Mouse (Mus musculus) hindbrain, embryonic 14.5 days (tissue): Measurements from ENCODE around the gene Ppfia4. TPM values are rescaled to one million over a fixed set of nuclear protein-coding genes. Genes with fewer than 3 reads are reported as not detected.
A peak's percentile ranks its signal among the peaks of the same experiment; 100 is the strongest.

Source experiments
- ATAC-seq: fragments of 200-750 bp; cut with Nextera tagmentation; 2 replicates; pipeline ENCODE4 v1.8.0; 2017; ENCODE audit warnings: moderate number of reproducible peaks, mild to moderate bottlenecking, moderate TSS enrichment, moderate library complexity; ENCODE audit not compliant: low FRiP score
- DNase-seq: peaks from one replicate; pipeline ENCODE4 v3.0.0-alpha.2; 2015; ENCODE audit warnings: low spot score
- H3K27ac ChIP-seq: fragments of 300-500 bp; sonication (generic); 2 replicates; pipeline ENCODE4 v1.5.1; 2014; ENCODE audit warnings: mild to moderate bottlenecking, moderate library complexity
- H3K27me3 ChIP-seq: fragments of 300-500 bp; sonication (generic); 2 replicates; pipeline ENCODE4 v1.6.1; 2014; ENCODE audit warnings: mild to moderate bottlenecking, low read length, mixed read lengths; ENCODE audit not compliant: control insufficient read depth, insufficient read depth
- H3K36me3 ChIP-seq: fragments of 300-500 bp; sonication (generic); replicated peaks from 2 replicates; pipeline ENCODE4 v1.6.1; 2014; ENCODE audit not compliant: control insufficient read depth, insufficient read depth
- H3K4me1 ChIP-seq: fragments of 300-500 bp; sonication (generic); replicated peaks from 2 replicates; pipeline ENCODE4 v1.6.1; 2014; ENCODE audit warnings: antibody characterized with exemption, low read length, mixed read lengths; ENCODE audit not compliant: control insufficient read depth, insufficient read depth
- H3K4me2 ChIP-seq: fragments of 300-500 bp; sonication (generic); replicated peaks from 2 replicates; pipeline ENCODE4 v1.6.1; 2014; ENCODE audit warnings: mild to moderate bottlenecking, moderate library complexity
- H3K4me3 ChIP-seq: fragments of 300-500 bp; sonication (generic); replicated peaks from 2 replicates; pipeline ENCODE4 v1.5.1; 2014; ENCODE audit warnings: mild to moderate bottlenecking, low read length
- H3K9ac ChIP-seq: fragments of 300-500 bp; sonication (generic); 2 replicates; pipeline ENCODE4 v1.6.1; 2014
- H3K9me3 ChIP-seq: fragments of 300-500 bp; sonication (generic); 2 replicates; pipeline ENCODE4 v1.6.1; 2016; ENCODE audit warnings: low read length; ENCODE audit not compliant: control insufficient read depth
- WGBS: fragments of 180-500 bp; shearing (Covaris S2); extraction: QIAGEN DNeasy Blood & Tissue Kit; methylation state at CpG from one replicate; pipeline ENCODE4 v1.1.7; 2014; 5-methylcytosine and 5-hydroxymethylcytosine counted together
- polyA plus RNA-seq: library from polyadenylated mRNA; unstranded; fragments of >200 nt; fragmentation: Nextera tagmentation; extraction: Ambion mirVana; gene quantifications from 2 replicates; pipeline ENCODE4 v1.2.1, GENCODE M21; 2014

Gene Ppfia4
- polyA plus RNA-seq, 1 experiment from 2014 or later: 20.4 TPM

DNA sequence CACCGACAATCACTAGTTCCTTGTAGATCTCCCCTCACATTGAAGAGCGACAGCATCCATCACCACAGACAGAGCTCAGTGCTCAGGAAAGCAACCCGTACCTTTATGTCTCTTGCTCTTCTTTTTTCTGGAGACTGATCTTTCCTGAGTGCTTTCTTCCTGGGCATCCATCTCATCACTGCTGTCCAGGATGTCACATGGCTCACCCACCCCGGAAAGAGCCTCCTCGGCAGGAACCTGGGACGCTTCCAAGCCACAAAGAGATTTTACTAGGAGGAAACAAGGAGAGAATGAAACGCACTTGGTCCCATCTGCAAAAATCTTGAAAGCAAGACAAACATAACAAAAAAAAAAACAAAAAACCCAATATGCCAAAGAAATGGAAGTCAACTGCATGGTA is 27.9 kb upstream of the Ppfia4 start:
- DNase-seq: no peak
- no peak for ATAC-seq
- Histone ChIP-seq H3K4me1 (peaks cover 15% of the 10 kb centered on the region), H3K9ac (peak overlapping the region; percentile 99), H3K9me3 (no peaks in the 10 kb centered on the region), H3K27ac (no peak overlapping the region), H3K36me3 (peaks cover 46% of the 10 kb centered on the region), H3K27me3 (no peaks in the 10 kb centered on the region), H3K4me3 (peak overlapping the region; percentile 95), H3K4me2 (peak overlapping the region; percentile 88)
- WGBS: 77% methylated on average over 7 of the region's 7 CpGs

DNA sequence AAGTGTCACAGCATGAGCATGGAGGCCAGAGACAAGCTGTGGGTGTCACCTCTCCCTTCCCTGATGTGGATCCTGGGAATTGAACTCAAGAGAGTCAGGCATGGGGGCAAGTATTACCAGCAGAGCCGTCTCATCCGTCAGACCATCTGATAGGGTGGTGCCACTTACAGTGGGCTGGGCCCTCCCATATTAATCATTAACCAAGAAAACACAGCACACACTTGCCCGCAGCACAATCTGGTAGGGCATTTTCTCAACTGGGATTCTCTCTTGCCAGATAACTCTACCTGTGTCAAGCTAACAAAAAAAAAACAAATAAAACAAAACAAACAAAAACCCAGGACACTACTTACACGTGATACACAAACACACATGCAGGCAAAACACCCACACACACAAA is 24.7 kb upstream of the Ppfia4 start:
- Histone ChIP-seq H3K36me3 (peaks cover 77% of the 10 kb centered on the region), H3K4me3 (no peak overlapping the region), H3K4me1 (peaks cover 10% of the 10 kb centered on the region), H3K27me3 (no peaks in the 10 kb centered on the region), H3K9ac (no peak overlapping the region), H3K4me2 (no peak overlapping the region), H3K27ac (no peak overlapping the region), H3K9me3 (no peaks in the 10 kb centered on the region)
- DNase-seq: no peak
- WGBS: 75% methylated on average over 4 of the region's 4 CpGs
- no peak for ATAC-seq

DNA sequence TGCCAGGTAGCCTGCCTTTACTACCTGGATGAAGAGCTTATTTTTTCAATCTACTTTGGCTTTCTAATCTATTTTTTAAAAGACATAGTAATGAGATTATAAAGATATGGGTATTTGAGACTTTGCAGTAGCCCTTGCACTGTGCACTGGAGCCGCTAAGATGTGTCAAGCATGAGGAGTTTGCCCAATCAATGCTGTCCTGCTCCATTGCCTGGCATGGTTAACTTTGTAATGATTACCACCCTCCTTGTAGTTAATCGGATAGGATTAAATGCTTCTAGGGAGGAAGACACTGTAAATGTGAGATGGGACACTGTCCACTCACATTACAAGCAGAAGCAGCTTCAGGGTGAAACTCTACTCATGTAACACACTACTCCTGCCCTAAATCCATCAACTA is 20.6 kb upstream of the Ppfia4 start:
- no peaks in the 10 kb centered on the region for H3K4me1 ChIP-seq
- no peak for ATAC-seq
- WGBS: 94% methylated on average over 2 of the region's 2 CpGs
- no peaks in the 10 kb centered on the region for H3K9me3 ChIP-seq
- H3K9ac ChIP-seq: no peak overlapping the region
- H3K4me2 ChIP-seq: no peak overlapping the region
- no peak overlapping the region for H3K27ac ChIP-seq
- H3K4me3 ChIP-seq: no peak overlapping the region
- no peaks in the 10 kb centered on the region for H3K27me3 ChIP-seq
- peaks cover 93% of the 10 kb centered on the region for H3K36me3 ChIP-seq
- DNase-seq: no peak

DNA sequence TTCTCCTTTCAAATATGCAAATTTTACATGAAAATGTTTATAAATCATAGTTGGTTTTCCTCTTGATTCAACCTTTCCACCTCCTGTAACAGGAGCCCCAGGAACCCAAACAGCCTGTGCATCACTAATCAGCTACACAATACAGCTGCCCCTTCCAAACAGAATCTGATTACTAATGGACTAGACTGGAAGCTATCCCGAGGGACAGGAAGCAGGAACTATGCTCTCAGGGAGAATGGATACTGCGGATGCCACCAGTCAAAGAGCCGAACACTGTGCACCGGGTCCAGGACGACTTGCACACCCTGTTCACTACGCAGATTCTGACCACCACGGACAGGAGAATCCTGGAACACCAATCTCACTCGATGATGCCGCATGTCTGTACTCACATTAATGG is 15.1 kb upstream of the Ppfia4 start:
- no peak overlapping the region for H3K4me3 ChIP-seq
- H3K27me3 ChIP-seq: no peaks in the 10 kb centered on the region
- peaks cover 3% of the 10 kb centered on the region; the same call in 1 of the 2 replicates for H3K4me1 ChIP-seq
- no peak overlapping the region for H3K4me2 ChIP-seq
- H3K27ac ChIP-seq: no peak overlapping the region
- ATAC-seq (no peak), DNase-seq (no peak)
- peaks cover 64% of the 10 kb centered on the region for H3K36me3 ChIP-seq
- H3K9ac ChIP-seq: no peak overlapping the region
- no peaks in the 10 kb centered on the region for H3K9me3 ChIP-seq
- WGBS: 80% methylated on average over 9 of the region's 9 CpGs

DNA sequence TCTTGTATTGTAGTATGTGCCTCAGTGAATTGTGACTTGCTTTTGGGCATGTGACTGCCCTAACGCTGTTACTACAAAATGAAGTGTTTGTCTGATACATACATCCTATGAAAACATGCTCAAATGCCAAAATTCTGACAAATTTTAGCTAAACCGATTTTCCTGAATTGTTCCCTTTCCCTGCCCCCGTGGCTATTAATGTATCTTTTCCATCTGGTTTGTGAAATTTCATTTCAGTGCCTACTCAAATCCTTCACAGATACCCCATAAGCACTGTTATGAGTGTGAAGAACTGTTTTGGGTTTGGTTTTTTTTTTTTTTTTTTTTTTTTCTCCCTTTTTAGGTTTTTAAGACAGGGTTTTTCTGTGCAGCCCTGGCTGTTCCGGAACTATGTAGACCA is 12.3 kb upstream of the Ppfia4 start:
- H3K9me3 ChIP-seq: no peaks in the 10 kb centered on the region

DNA sequence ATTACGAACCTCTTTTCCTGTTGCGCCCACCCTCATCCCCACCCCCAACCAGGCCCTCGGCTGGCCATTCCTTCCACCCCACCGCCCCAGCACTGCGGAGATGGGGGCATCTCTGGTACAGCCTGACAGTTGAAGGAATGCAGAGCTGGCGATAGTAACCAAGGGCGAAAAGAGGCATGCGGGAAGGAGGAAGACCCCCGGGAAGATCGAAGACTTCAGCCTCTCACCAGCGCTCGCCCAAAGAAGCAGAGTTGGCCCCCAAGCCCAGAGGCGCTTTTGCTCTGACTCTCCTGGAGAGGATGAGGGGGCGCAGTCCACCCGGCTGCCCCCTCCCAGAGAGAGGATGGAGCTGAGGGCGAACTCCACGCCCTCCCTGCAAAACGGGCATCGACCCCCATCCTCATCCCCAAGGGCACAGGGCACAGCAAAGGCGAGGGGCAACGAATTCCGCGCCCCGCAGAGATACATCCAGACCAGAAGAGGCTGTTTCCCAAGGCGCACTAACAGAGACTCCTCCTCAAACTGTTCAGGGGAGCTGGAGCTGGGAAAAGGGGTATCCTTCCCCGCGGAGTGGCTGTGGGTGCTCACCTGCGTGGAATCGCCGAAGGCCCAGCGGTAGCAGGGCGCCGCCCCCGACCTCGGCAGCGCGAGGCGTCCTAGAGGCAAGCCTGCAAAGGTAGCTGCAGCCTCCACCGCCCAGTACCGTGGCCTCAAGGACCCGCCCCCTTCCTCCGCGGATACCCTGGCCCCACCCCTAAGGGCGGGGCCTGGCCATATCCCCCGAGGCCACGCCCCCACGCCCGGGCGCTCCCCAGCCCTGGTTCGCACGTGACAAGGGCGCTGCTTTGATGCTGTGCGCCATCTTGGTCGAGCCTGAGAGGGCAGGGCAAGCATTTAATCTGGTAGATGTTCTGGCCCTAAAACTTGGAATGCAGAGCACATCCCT is 11.6 kb upstream of the Ppfia4 start:
- Histone ChIP-seq H3K27ac (peak overlapping the region; percentile 58), H3K9me3 (no peaks in the 10 kb centered on the region), H3K9ac (peak overlapping the region; percentile 63), H3K27me3 (no peaks in the 10 kb centered on the region), H3K4me3 (peak overlapping the region; percentile 48), H3K36me3 (peaks cover 29% of the 10 kb centered on the region), H3K4me1 (peaks cover 8% of the 10 kb centered on the region; the same call in 1 of the 2 replicates), H3K4me2 (peak overlapping the region; percentile 65)
- under 1% methylated on average over 54 of the region's 54 CpGs for WGBS
- DNase-seq (peak; percentile 91), ATAC-seq (peak; percentile 94)

More for the DNA sequence above, 12.3 kb upstream of the Ppfia4 start:
- ATAC-seq (no peak), DNase-seq (no peak)
- Histone ChIP-seq H3K36me3 (peaks cover 37% of the 10 kb centered on the region), H3K27me3 (no peaks in the 10 kb centered on the region), H3K4me3 (peak overlapping the region; percentile 48; the same call in 1 of the 2 replicates), H3K9ac (no peak overlapping the region), H3K27ac (peak overlapping the region; percentile 26; the same call in 1 of the 2 replicates), H3K4me2 (peak overlapping the region; percentile 65), H3K4me1 (peaks cover 8% of the 10 kb centered on the region; the same call in 1 of the 2 replicates)
- WGBS: 78% methylated on average over 4 of the region's 4 CpGs

DNA sequence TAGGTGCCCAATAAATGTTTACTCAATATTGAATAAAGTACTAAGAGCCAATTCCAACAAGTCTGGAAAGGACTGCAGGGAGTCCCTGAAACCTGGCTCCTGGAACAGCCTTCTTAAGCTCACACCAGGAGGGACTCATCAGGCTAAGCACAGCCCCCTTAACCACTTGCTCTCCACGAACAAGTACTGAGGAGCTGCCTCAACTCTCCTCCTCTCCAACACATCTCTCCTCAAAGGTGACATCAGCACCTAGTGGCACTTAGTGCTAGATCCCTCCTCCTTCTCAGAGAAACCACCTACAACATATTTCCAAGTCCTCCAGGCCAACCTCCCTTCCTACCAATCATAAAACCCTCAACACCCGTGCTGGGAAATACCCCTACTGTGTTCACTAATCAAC is 10.8 kb upstream of the Ppfia4 start:
- Histone ChIP-seq H3K4me1 (peaks cover 8% of the 10 kb centered on the region; the same call in 1 of the 2 replicates), H3K36me3 (peaks cover 25% of the 10 kb centered on the region), H3K9ac (peak overlapping the region; percentile 63; the same call in 1 of the 2 replicates), H3K27ac (no peak overlapping the region), H3K9me3 (no peaks in the 10 kb centered on the region), H3K27me3 (no peaks in the 10 kb centered on the region), H3K4me2 (peak overlapping the region; percentile 65), H3K4me3 (peak overlapping the region; percentile 48)
- ATAC-seq (no peak), DNase-seq (no peak)
- 5% methylated on average over 2 of the region's 2 CpGs for WGBS

DNA sequence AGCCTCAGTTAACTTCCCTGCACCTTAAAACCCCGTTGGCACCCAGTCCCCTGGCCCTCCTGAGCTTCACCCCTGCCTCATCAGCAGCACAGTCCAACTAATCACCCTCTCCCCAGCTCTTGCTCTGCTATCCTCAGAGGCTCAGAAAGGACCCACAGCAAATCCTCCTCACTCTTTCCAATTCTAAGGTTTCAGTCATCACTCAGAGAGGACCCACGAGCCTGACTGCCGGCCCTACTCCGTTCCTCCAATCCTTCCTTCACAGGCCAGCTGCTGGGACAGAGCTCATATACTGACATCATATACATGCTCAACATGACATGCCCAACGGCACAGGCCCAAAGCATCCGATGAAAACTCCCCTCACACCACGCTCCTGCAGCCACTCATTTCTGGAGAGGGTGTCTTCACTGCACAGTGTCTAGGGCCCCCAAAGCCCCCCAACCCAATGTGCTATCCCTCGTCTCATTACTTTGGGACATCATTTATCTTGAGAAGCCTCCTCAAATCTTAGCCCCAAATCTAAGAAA is 10.1 kb upstream of the Ppfia4 start:
- ATAC-seq (no peak), DNase-seq (no peak)
- WGBS: 81% methylated on average over 8 of the region's 8 CpGs
- H3K4me2 ChIP-seq: peak overlapping the region; percentile 65
- peaks cover 23% of the 10 kb centered on the region for H3K36me3 ChIP-seq
- no peaks in the 10 kb centered on the region for H3K27me3 ChIP-seq
- H3K4me1 ChIP-seq: peaks cover 8% of the 10 kb centered on the region; the same call in 1 of the 2 replicates
- H3K27ac ChIP-seq: no peak overlapping the region
- H3K4me3 ChIP-seq: peak overlapping the region; percentile 48; the same call in 1 of the 2 replicates
- no peaks in the 10 kb centered on the region for H3K9me3 ChIP-seq
- peak overlapping the region; percentile 63; the same call in 1 of the 2 replicates for H3K9ac ChIP-seq

DNA sequence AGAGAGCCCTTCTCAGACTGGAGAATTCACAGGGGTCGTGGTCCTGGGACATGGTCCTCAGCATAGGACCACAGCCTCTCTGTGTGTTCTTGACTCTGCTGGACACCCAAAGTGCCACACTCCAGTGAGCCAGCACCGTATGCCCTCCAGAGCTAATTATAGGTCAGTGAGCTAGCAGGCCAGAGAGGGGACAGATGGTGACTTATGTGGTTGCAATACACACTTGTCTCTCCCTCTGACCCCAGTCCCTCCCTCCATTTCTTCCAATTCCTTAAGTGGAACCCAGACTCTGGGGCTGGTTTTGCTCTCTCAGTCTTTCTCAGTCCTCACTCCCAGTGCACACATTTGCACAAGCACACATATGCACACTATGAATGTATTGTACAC is 9.5 kb upstream of the Ppfia4 start:
- H3K27ac ChIP-seq: no peak overlapping the region
- 57% methylated on average over 2 of the region's 2 CpGs for WGBS
- H3K4me3 ChIP-seq: no peak overlapping the region
- no peak for DNase-seq
- peaks cover 8% of the 10 kb centered on the region; the same call in 1 of the 2 replicates for H3K4me1 ChIP-seq
- H3K27me3 ChIP-seq: no peaks in the 10 kb centered on the region
- H3K4me2 ChIP-seq: peak overlapping the region; percentile 65; the same call in 1 of the 2 replicates
- ATAC-seq: no peak
- 0 out of 2 replicates have a peak overlapping the region, but pooled peaks have one; percentile 63 for H3K9ac ChIP-seq
- no peaks in the 10 kb centered on the region for H3K9me3 ChIP-seq
- peaks cover 17% of the 10 kb centered on the region for H3K36me3 ChIP-seq
